Mouse (Mus musculus) urinary bladder, postnatal 10 days (tissue): ENCODE data around the gene Vmn2r113.
"Not testable (repeated sequence)": the region's sequence is repeated elsewhere in the genome, so short reads cannot be mapped to it uniquely, and the experiment has no call there.

Source experiments
- DNase-seq: peaks from one replicate; pipeline ENCODE4 v3.0.0; 2022; ENCODE audit warnings: low spot score

Gene Vmn2r113

GRCm38 (mm10) chr17:22942684-22943083, at the start of gene Vmn2r113:
Gene Vmn2r113 (plus strand): TSS chr17:22942984.
- DNase-seq, result not testable (repeated sequence)
